Mouse (Mus musculus): ENCODE results near the gene Fbf1.

DNA sequence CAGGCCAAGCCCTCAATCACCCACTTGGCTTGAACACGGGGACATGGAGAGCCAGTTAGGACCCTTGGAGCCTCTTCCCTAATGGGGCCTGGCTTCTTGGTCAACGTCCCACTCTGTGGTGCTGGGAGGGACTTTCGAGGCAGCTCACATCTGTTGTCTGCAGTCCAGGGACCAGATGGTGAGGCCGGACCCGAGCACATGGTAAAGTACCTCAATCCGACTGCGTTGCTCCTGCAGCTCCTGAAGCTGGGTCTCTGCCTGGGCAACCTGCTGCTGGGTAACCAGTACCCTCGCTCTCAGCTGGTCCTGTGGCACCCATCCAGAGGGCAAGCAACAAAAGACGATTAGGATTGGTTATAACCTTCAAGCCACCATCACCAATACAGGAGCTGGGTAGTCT lies 40.0 kb downstream of the Fbf1 start:
- TF ChIP-seq CTCF (IDR thresholded peaks at IDR 0.05) (no peak), POLR2A (IDR thresholded peaks at IDR 0.05; ENCODE audit: insufficient read depth, low read depth, low read length) (no peak), EP300 (IDR thresholded peaks at IDR 0.05; ENCODE audit: insufficient read depth, low read depth, low read length) (no peak)

Measured in heart, adult 2 months (tissue).